Mouse (Mus musculus): ENCODE results near the gene Hectd3.

Gene Hectd3

GRCm38 (mm10) chr4:117014901-117015415, 19.8 kb downstream of the Hectd3 start:
- no peak for DNase-seq (ENCODE audit: low read depth, low spot score)

- no peak for DNase-seq (ENCODE audit: low read depth, low spot score)
Observed at GRCm38 (mm10) chr4:117017738-117018137, 22.6 kb downstream of the Hectd3 start.

- no peak for DNase-seq (ENCODE audit: low read depth, low spot score)
Observed at GRCm38 (mm10) chr4:117018327-117018726, 23.2 kb downstream of the Hectd3 start.

GRCm38 (mm10) chr4:117019206-117020134, 24.4 kb downstream of the Hectd3 start, which contains the start of gene Eif2b3:
Gene Eif2b3 (plus strand): TSS chr4:117019402.
- DNase-seq (ENCODE audit: low read depth, low spot score) = peak; percentile 90

GRCm38 (mm10) chr4:117023469-117023868, 28.4 kb downstream of the Hectd3 start:
- no peak for DNase-seq (ENCODE audit: low read depth, low spot score)

GRCm38 (mm10) chr4:117031105-117031504, 36.0 kb downstream of the Hectd3 start:
- DNase-seq (ENCODE audit: low read depth, low spot score) = no peak

GRCm38 (mm10) chr4:117039925-117040687, 45.0 kb downstream of the Hectd3 start:
- DNase-seq (ENCODE audit: low read depth, low spot score) = peak; percentile 61

- DNase-seq (ENCODE audit: low read depth, low spot score) = no peak
Observed at GRCm38 (mm10) chr4:117040791-117041190, 45.7 kb downstream of the Hectd3 start.

- no peak for DNase-seq (ENCODE audit: low read depth, low spot score)
Observed at GRCm38 (mm10) chr4:117041283-117041721, 46.2 kb downstream of the Hectd3 start.

- no peak for DNase-seq (ENCODE audit: low read depth, low spot score)
Observed at GRCm38 (mm10) chr4:117048836-117049235, 53.7 kb downstream of the Hectd3 start.

GRCm38 (mm10) chr4:117049485-117049884, 54.4 kb downstream of the Hectd3 start:
- DNase-seq (ENCODE audit: low read depth, low spot score) = no peak

- no peak for DNase-seq (ENCODE audit: low read depth, low spot score)
Observed at GRCm38 (mm10) chr4:117052626-117053025, 57.5 kb downstream of the Hectd3 start.

GRCm38 (mm10) chr4:117053956-117054355, 58.8 kb downstream of the Hectd3 start:
- no peak for DNase-seq (ENCODE audit: low read depth, low spot score)

Data from telencephalon, adult 2 months (tissue).